Mouse (Mus musculus) liver, postnatal 0 days (tissue): ENCODE results near the gene Hsp90ab1. TPM values are rescaled to one million over a fixed set of nuclear protein-coding genes. Genes with fewer than 3 reads are reported as not detected.

ENCODE experiments used
- ATAC-seq: fragments of 200-750 bp; cut with Nextera tagmentation; 2 replicates; pipeline ENCODE4 v1.8.0; 2017; ENCODE audit warnings: mild to moderate bottlenecking, moderate library complexity
- DNase-seq: peaks from one replicate; pipeline ENCODE4 v3.0.0-alpha.2; 2016
- H3K27ac ChIP-seq: fragments of 300-500 bp; sonication (generic); 2 replicates; pipeline ENCODE4 v1.5.1; 2014; ENCODE audit warnings: antibody characterized with exemption, moderate library complexity, mild to moderate bottlenecking, low read depth
- H3K27me3 ChIP-seq: fragments of 300-500 bp; sonication (generic); 2 replicates; pipeline ENCODE4 v1.6.1; 2014; ENCODE audit warnings: low read length, control low read depth, mixed read lengths; ENCODE audit not compliant: insufficient read depth
- H3K36me3 ChIP-seq: fragments of 300-500 bp; sonication (generic); replicated peaks from 2 replicates; pipeline ENCODE4 v1.6.1; 2014; ENCODE audit warnings: mild to moderate bottlenecking, control low read depth, low read length, moderate library complexity, mixed read lengths; ENCODE audit not compliant: insufficient read depth
- H3K4me1 ChIP-seq: fragments of 300-500 bp; sonication (generic); 2 replicates; pipeline ENCODE4 v1.6.1; 2014; ENCODE audit warnings: antibody characterized with exemption, mild to moderate bottlenecking, control low read depth; ENCODE audit not compliant: insufficient read depth
- H3K4me2 ChIP-seq: fragments of 300-500 bp; sonication (generic); 2 replicates; pipeline ENCODE4 v1.6.1; 2014; ENCODE audit warnings: low read depth, mild to moderate bottlenecking, low read length, moderate library complexity, mixed read lengths
- H3K4me3 ChIP-seq: fragments of 300-500 bp; sonication (generic); 2 replicates; pipeline ENCODE4 v1.5.1; 2014; ENCODE audit warnings: low read depth, low read length
- H3K9ac ChIP-seq: fragments of 300-500 bp; sonication (generic); replicated peaks from 2 replicates; pipeline ENCODE4 v1.6.1; 2014; ENCODE audit warnings: mild to moderate bottlenecking, moderate library complexity
- H3K9me3 ChIP-seq: fragments of 300-500 bp; sonication (generic); 2 replicates; pipeline ENCODE4 v1.6.1; 2016; ENCODE audit warnings: mild to moderate bottlenecking, control low read depth, low read length, mixed read lengths
- CTCF ChIP-seq: sonication (generic); IDR thresholded peaks from 2 replicates; pipeline ENCODE4 v1.5.1; 2016; ENCODE audit warnings: antibody characterized with exemption, low read depth
- EP300 ChIP-seq: IDR thresholded peaks from 2 replicates; pipeline ENCODE4 v1.6.1; 2016; ENCODE audit warnings: antibody characterized with exemption, low read depth, mild to moderate bottlenecking
- WGBS: fragments of 180-500 bp; shearing (Covaris S2); extraction: QIAGEN DNeasy Blood & Tissue Kit; methylation state at CpG from one replicate; pipeline ENCODE4 v1.1.7; 2014; ENCODE audit not compliant: insufficient replicate concordance; 5-methylcytosine and 5-hydroxymethylcytosine counted together
- polyA plus RNA-seq: library from polyadenylated mRNA; unstranded; fragments of >200 nt; fragmentation: Nextera tagmentation; extraction: Ambion mirVana; gene quantifications from 2 replicates; pipeline ENCODE4 v1.2.1, GENCODE M21; 2015

The Hsp90ab1 gene
- polyA plus RNA-seq, 1 experiment from 2014 or later, result 445 TPM

- Histone ChIP-seq H3K4me2 (peak overlapping the region; percentile 96), H3K4me3 (peak overlapping the region; percentile 75), H3K4me1 (peaks cover 67% of the 10 kb centered on the region), H3K9ac (peak overlapping the region; percentile 80), H3K27ac (peak overlapping the region; percentile 77), H3K36me3 (peaks cover 37% of the 10 kb centered on the region), H3K9me3 (no peaks in the 10 kb centered on the region), H3K27me3 (no peaks in the 10 kb centered on the region)
- TF ChIP-seq CTCF, result no peak
- TF ChIP-seq EP300, result no peak
- 32% methylated on average over 8 of the region's 8 CpGs for WGBS
- no peak for ATAC-seq
- no peak for DNase-seq
Observed at GRCm38 (mm10) chr17:45592606-45593431, 19.7 kb upstream of the Hsp90ab1 start.

- DNase-seq, result no peak
- Histone ChIP-seq H3K4me3 (peak overlapping the region; percentile 75), H3K4me2 (peak overlapping the region; percentile 96), H3K27me3 (no peaks in the 10 kb centered on the region), H3K36me3 (peaks cover 44% of the 10 kb centered on the region), H3K9me3 (no peaks in the 10 kb centered on the region), H3K27ac (peak overlapping the region; percentile 77), H3K9ac (peak overlapping the region; percentile 80), H3K4me1 (peaks cover 63% of the 10 kb centered on the region)
- WGBS, result 56% methylated on average over 16 of the region's 16 CpGs
- TF ChIP-seq CTCF, result no peak
- no peak for TF ChIP-seq EP300
- ATAC-seq, result no peak
Observed at GRCm38 (mm10) chr17:45591701-45592605, 18.9 kb upstream of the Hsp90ab1 start.

- Histone ChIP-seq H3K9ac (no peak overlapping the region), H3K27me3 (no peaks in the 10 kb centered on the region), H3K4me2 (no peak overlapping the region), H3K9me3 (no peaks in the 10 kb centered on the region), H3K4me3 (no peak overlapping the region), H3K27ac (no peak overlapping the region), H3K4me1 (peaks cover 53% of the 10 kb centered on the region), H3K36me3 (peaks cover 57% of the 10 kb centered on the region)
- DNase-seq, result no peak
- WGBS, result 86% methylated on average over 6 of the region's 6 CpGs
- TF ChIP-seq EP300 (no peak), CTCF (no peak)
- ATAC-seq, result no peak
Observed at GRCm38 (mm10) chr17:45590410-45590809, 17.3 kb upstream of the Hsp90ab1 start.

- no peaks in the 10 kb centered on the region for H3K27me3 ChIP-seq
- H3K9ac ChIP-seq, result no peak overlapping the region
- H3K27ac ChIP-seq, result no peak overlapping the region
- peaks cover 55% of the 10 kb centered on the region for H3K4me1 ChIP-seq
- ATAC-seq, result peak; percentile 28
- 79% methylated on average over 8 of the region's 8 CpGs for WGBS
- peaks cover 61% of the 10 kb centered on the region for H3K36me3 ChIP-seq
- H3K4me2 ChIP-seq, result no peak overlapping the region
- no peak overlapping the region for H3K4me3 ChIP-seq
- no peak for DNase-seq
- no peaks in the 10 kb centered on the region for H3K9me3 ChIP-seq
- TF ChIP-seq EP300 (no peak), CTCF (no peak)
Observed at GRCm38 (mm10) chr17:45589844-45590243, 16.8 kb upstream of the Hsp90ab1 start.

- Histone ChIP-seq H3K27me3 (no peaks in the 10 kb centered on the region), H3K4me1 (peaks cover 55% of the 10 kb centered on the region), H3K4me2 (no peak overlapping the region), H3K9ac (no peak overlapping the region), H3K4me3 (no peak overlapping the region), H3K9me3 (no peaks in the 10 kb centered on the region), H3K36me3 (peaks cover 61% of the 10 kb centered on the region), H3K27ac (no peak overlapping the region)
- ATAC-seq, result no peak
- TF ChIP-seq EP300, result no peak
- TF ChIP-seq CTCF, result no peak
- DNase-seq, result no peak
- 97% methylated on average over 7 of the region's 7 CpGs for WGBS
Observed at GRCm38 (mm10) chr17:45589236-45589635, 16.2 kb upstream of the Hsp90ab1 start.

- peaks cover 61% of the 10 kb centered on the region for H3K36me3 ChIP-seq
- H3K27ac ChIP-seq, result no peak overlapping the region
- no peak overlapping the region for H3K4me3 ChIP-seq
- 90% methylated on average over 7 of the region's 7 CpGs for WGBS
- peaks cover 57% of the 10 kb centered on the region for H3K4me1 ChIP-seq
- H3K9ac ChIP-seq, result no peak overlapping the region
- ATAC-seq (no peak), DNase-seq (no peak)
- H3K9me3 ChIP-seq, result no peaks in the 10 kb centered on the region
- H3K4me2 ChIP-seq, result no peak overlapping the region
- TF ChIP-seq CTCF (no peak), EP300 (no peak)
- no peaks in the 10 kb centered on the region for H3K27me3 ChIP-seq
Observed at GRCm38 (mm10) chr17:45588370-45588769, 15.3 kb upstream of the Hsp90ab1 start.
